Mouse (Mus musculus): ENCODE data around the gene Nes. TPM values are rescaled to one million over a fixed set of nuclear protein-coding genes. Genes with fewer than 3 reads are reported as not detected.
A peak's percentile ranks its signal among the peaks of the same experiment; 100 is the strongest.

The Nes gene
- total RNA-seq (2012; rRNA removed), result 22.3 and 29.4 TPM in 2 replicates

- in situ Hi-C loops (cut with MboI; ENCODE audit: low sequenced_read_pairs in 2 of 2, unreplicated experiment in 2 of 2), result no loop called here
- TF ChIP-seq HCFC1 (IDR thresholded peaks at IDR 0.05; ENCODE audit: borderline replicate concordance, insufficient read depth, low read length) (peak; percentile 21; the same call in 1 of the 2 replicates), MAFK (IDR thresholded peaks at IDR 0.05; ENCODE audit: insufficient read depth, low read depth, low read length) (no peak), CHD2 (IDR thresholded peaks at IDR 0.05; ENCODE audit: low read depth, low read length) (no peak), ZC3H11A (IDR thresholded peaks at IDR 0.05; ENCODE audit: borderline replicate concordance, low read depth, low read length) (no peak)
- no peaks in the 10 kb centered on the region for H3K9me3 ChIP-seq (ENCODE audit: control insufficient read depth, insufficient read depth, low read depth, low read length)
- H3K36me3 ChIP-seq (ENCODE audit: control insufficient read depth, insufficient read depth, low read length, poor library complexity, severe bottlenecking), result no peaks in the 10 kb centered on the region
- peak within 1 kb of the TSS; percentile 60 to 68 for H3K4me3 ChIP-seq (ENCODE audit: insufficient read depth in 1 of 2, low read depth in 1 of 2, low read length in 2 of 2, poor library complexity in 1 of 2, severe bottlenecking in 1 of 2)
- peak within 1 kb of the TSS; percentile 73 for H3K9ac ChIP-seq (ENCODE audit: insufficient read depth, low read depth, low read length, poor library complexity, severe bottlenecking)
- no peak for DNase-seq (ENCODE audit: low read depth, low spot score)
- H3K4me1 ChIP-seq (ENCODE audit: control insufficient read depth in 2 of 2, insufficient read depth in 2 of 2, low read length in 2 of 2, poor library complexity in 1 of 2), result peaks cover 7 to 19% of the 10 kb centered on the region in 2 experiments; a peak in 3 of 4 replicates
- no peak within 1 kb of the TSS for H3K27ac ChIP-seq (ENCODE audit: insufficient read depth, low read depth, low read length, poor library complexity, severe bottlenecking)
Observed at GRCm38 (mm10) chr3:87970939-87971488, at the start of gene Nes. Gene Nes, plus strand, starts transcription at chr3:87971078.

DNA sequence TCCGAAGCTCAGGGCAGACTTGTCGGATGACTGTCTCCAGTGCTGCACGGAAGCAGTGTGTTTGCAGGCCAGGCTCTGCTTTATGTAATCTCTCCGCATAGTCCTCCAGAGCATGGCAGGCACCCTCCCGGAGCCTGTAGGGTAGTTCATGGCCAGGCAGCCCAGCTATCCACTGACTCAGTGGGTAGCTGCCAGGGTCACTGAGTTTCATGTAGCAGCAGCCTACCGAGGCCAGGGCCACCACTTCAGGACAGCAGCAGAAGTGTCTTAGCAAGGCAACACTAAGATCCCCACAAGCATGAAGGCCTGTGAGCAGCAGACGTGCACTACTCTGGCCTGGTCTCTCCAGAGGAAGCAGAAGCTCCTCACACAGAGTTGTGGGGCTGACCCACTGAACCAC, 45.9 kb upstream of the Nes start:
- Histone ChIP-seq H3K4me3 (ENCODE audit: insufficient read depth in 1 of 2, low read depth in 1 of 2, low read length in 2 of 2, poor library complexity in 1 of 2, severe bottlenecking in 1 of 2) (no peak overlapping the region), H3K27ac (ENCODE audit: insufficient read depth, low read depth, low read length, poor library complexity, severe bottlenecking) (no peak overlapping the region), H3K36me3 (ENCODE audit: control insufficient read depth, insufficient read depth, low read length, poor library complexity, severe bottlenecking) (peaks cover 38% of the 10 kb centered on the region), H3K4me1 (ENCODE audit: control insufficient read depth in 2 of 2, insufficient read depth in 2 of 2, low read length in 2 of 2, poor library complexity in 1 of 2) (peaks cover 2 to 4% of the 10 kb centered on the region in 2 experiments; a peak in 1 of 4 replicates), H3K9ac (ENCODE audit: insufficient read depth, low read depth, low read length, poor library complexity, severe bottlenecking) (no peak overlapping the region), H3K9me3 (ENCODE audit: control insufficient read depth, insufficient read depth, low read depth, low read length) (no peaks in the 10 kb centered on the region)
- TF ChIP-seq HCFC1 (IDR thresholded peaks at IDR 0.05; ENCODE audit: borderline replicate concordance, insufficient read depth, low read length) (no peak), MAFK (IDR thresholded peaks at IDR 0.05; ENCODE audit: insufficient read depth, low read depth, low read length) (no peak), CHD2 (IDR thresholded peaks at IDR 0.05; ENCODE audit: low read depth, low read length) (no peak), ZNF384 (IDR thresholded peaks at IDR 0.05; ENCODE audit: low read depth, low read length) (no peak), ZC3H11A (IDR thresholded peaks at IDR 0.05; ENCODE audit: borderline replicate concordance, low read depth, low read length) (no peak)
- DNase-seq (ENCODE audit: low read depth, low spot score), result no peak
- in situ Hi-C loops (cut with MboI; ENCODE audit: low sequenced_read_pairs in 2 of 2, unreplicated experiment in 2 of 2), result no loop called here

DNA sequence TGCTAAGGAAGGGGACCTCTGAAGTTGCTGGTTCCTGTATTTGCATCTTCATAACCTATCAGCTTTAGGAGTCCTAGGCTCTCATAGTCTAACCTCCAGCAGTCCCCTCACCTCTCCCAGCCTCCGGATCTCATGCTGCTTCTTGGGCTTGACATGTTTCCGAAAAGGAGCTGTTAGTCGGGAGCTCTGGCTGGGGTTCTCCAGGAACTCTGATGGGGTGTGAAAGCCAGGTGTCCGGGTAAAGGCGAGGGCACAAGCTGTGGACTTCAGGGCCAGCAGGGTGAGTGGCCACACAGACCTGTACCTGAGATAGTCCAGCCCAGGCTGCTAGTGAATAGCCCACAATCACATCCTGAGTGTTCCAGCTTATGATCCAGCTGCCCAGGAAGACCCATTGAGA, 43.4 kb upstream of the Nes start:
- peaks cover 36% of the 10 kb centered on the region for H3K36me3 ChIP-seq (ENCODE audit: control insufficient read depth, insufficient read depth, low read length, poor library complexity, severe bottlenecking)
- H3K4me3 ChIP-seq (ENCODE audit: insufficient read depth in 1 of 2, low read depth in 1 of 2, low read length in 2 of 2, poor library complexity in 1 of 2, severe bottlenecking in 1 of 2), result no peak overlapping the region
- H3K4me1 ChIP-seq (ENCODE audit: control insufficient read depth in 2 of 2, insufficient read depth in 2 of 2, low read length in 2 of 2, poor library complexity in 1 of 2), result peaks cover 2 to 7% of the 10 kb centered on the region in 2 experiments; a peak in 2 of 4 replicates
- DNase-seq (ENCODE audit: low read depth, low spot score), result no peak
- H3K9me3 ChIP-seq (ENCODE audit: control insufficient read depth, insufficient read depth, low read depth, low read length), result no peaks in the 10 kb centered on the region
- no peak overlapping the region for H3K27ac ChIP-seq (ENCODE audit: insufficient read depth, low read depth, low read length, poor library complexity, severe bottlenecking)
- in situ Hi-C loops (cut with MboI; ENCODE audit: low sequenced_read_pairs in 2 of 2, unreplicated experiment in 2 of 2), result no loop called here
- H3K9ac ChIP-seq (ENCODE audit: insufficient read depth, low read depth, low read length, poor library complexity, severe bottlenecking), result no peak overlapping the region
- TF ChIP-seq HCFC1 (IDR thresholded peaks at IDR 0.05; ENCODE audit: borderline replicate concordance, insufficient read depth, low read length) (no peak), MAFK (IDR thresholded peaks at IDR 0.05; ENCODE audit: insufficient read depth, low read depth, low read length) (no peak), CHD2 (IDR thresholded peaks at IDR 0.05; ENCODE audit: low read depth, low read length) (no peak), ZC3H11A (IDR thresholded peaks at IDR 0.05; ENCODE audit: borderline replicate concordance, low read depth, low read length) (no peak), ZNF384 (IDR thresholded peaks at IDR 0.05; ENCODE audit: low read depth, low read length) (no peak)

DNA sequence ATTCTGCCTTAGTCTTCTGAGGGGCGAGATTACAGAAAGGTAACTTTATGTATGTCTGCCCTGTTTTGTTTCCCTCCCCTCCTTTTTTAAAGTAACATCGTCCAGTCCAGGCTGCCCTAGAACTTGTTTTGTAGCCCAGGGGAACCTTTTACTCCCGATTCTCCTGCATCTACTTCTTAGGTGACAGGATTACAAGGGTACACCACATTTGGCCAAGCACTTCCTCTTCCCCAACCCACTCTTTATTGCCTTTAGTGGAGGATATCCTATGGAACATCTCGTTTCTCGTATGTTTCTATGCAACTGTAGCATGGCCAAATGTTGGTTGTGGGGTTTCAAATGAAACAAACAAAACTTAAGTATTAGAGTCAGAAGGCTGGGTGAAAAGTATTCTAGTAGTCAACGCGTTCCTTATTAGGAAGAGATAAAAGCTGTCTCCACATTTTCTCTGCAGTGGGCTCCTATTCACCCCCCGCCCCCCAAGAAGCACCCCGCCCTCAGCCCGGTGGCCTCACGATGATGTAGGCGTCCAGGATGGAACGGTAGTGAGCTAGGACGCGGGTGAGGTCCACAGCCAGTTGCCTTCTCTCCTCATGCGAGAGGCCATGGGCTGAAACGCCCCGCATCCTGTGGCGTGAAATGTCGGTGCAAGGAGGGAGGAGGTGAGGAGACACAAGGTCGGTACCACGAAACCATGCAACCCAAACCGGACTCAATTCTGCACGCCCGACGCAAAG, 41.4 kb upstream of the Nes start:
- Histone ChIP-seq H3K36me3 (ENCODE audit: control insufficient read depth, insufficient read depth, low read length, poor library complexity, severe bottlenecking) (peaks cover 34% of the 10 kb centered on the region), H3K4me1 (ENCODE audit: control insufficient read depth in 2 of 2, insufficient read depth in 2 of 2, low read length in 2 of 2, poor library complexity in 1 of 2) (peaks cover 2 to 9% of the 10 kb centered on the region in 2 experiments; a peak in 2 of 4 replicates), H3K4me3 (ENCODE audit: insufficient read depth in 1 of 2, low read depth in 1 of 2, low read length in 2 of 2, poor library complexity in 1 of 2, severe bottlenecking in 1 of 2) (peak overlapping the region; percentile 72 to 88), H3K27ac (ENCODE audit: insufficient read depth, low read depth, low read length, poor library complexity, severe bottlenecking) (peak overlapping the region; percentile 16; the same call in 1 of the 2 replicates), H3K9ac (ENCODE audit: insufficient read depth, low read depth, low read length, poor library complexity, severe bottlenecking) (peak overlapping the region; percentile 73), H3K9me3 (ENCODE audit: control insufficient read depth, insufficient read depth, low read depth, low read length) (no peaks in the 10 kb centered on the region)
- in situ Hi-C loops (cut with MboI; ENCODE audit: low sequenced_read_pairs in 2 of 2, unreplicated experiment in 2 of 2), result no loop called here
- TF ChIP-seq HCFC1 (IDR thresholded peaks at IDR 0.05; ENCODE audit: borderline replicate concordance, insufficient read depth, low read length) (no peak), MAFK (IDR thresholded peaks at IDR 0.05; ENCODE audit: insufficient read depth, low read depth, low read length) (no peak), ZC3H11A (IDR thresholded peaks at IDR 0.05; ENCODE audit: borderline replicate concordance, low read depth, low read length) (no peak), CHD2 (IDR thresholded peaks at IDR 0.05; ENCODE audit: low read depth, low read length) (no peak), ZNF384 (IDR thresholded peaks at IDR 0.05; ENCODE audit: low read depth, low read length) (no peak)
- no peak for DNase-seq (ENCODE audit: low read depth, low spot score)

Data from ES-E14 (cell line).